Mouse (Mus musculus): ENCODE data around the gene Rhox2e.
"Not testable (repeated sequence)": the region's sequence is repeated elsewhere in the genome, so short reads cannot be mapped to it uniquely, and the experiment has no call there.

- TF ChIP-seq EP300 (IDR thresholded peaks at IDR 0.05; ENCODE audit: low read depth in 1 of 2, low read length in 2 of 2); ZKSCAN1 (IDR thresholded peaks at IDR 0.05; ENCODE audit: low read depth, low read length); POLR2A (IDR thresholded peaks at IDR 0.05; ENCODE audit: control insufficient read depth in 1 of 2, insufficient read depth in 1 of 2, low read depth in 1 of 2, low read length in 2 of 2, poor library complexity in 1 of 2); CTCF (IDR thresholded peaks at IDR 0.05 in 2 of 3, conservative IDR thresholded peaks at IDR 0.05 in 1 of 3; ENCODE audit: control insufficient read depth in 1 of 3, insufficient read depth in 1 of 3, low read depth in 2 of 3, low read length in 3 of 3, poor library complexity in 1 of 3, severe bottlenecking in 1 of 3); MEF2A (IDR thresholded peaks at IDR 0.05; ENCODE audit: extremely low read depth, insufficient replicate concordance, low read depth, low read length, poor library complexity, severe bottlenecking); MYC (IDR thresholded peaks at IDR 0.05; ENCODE audit: low read depth, low read length); MAFK (IDR thresholded peaks at IDR 0.05; ENCODE audit: borderline replicate concordance, low read depth, low read length); GATA1 (IDR thresholded peaks at IDR 0.05; ENCODE audit: low read depth, low read length); ZNF384 (IDR thresholded peaks at IDR 0.05; ENCODE audit: low read depth, low read length); SMC3 (IDR thresholded peaks at IDR 0.05; ENCODE audit: low read depth, low read length); MAZ (IDR thresholded peaks at IDR 0.05; ENCODE audit: low read depth, low read length); TCF12 (IDR thresholded peaks at IDR 0.05; ENCODE audit: low read depth, low read length); RCOR1 (IDR thresholded peaks at IDR 0.05; ENCODE audit: low read depth, low read length); ZMIZ1 (IDR thresholded peaks at IDR 0.05; ENCODE audit: low read depth, low read length): not testable (repeated sequence)
These were observed 16.2 kb upstream of the Rhox2e start, which contains the start of gene Rhox4d for GRCm38 (mm10) chrX:37514059-37514458.
